Mouse (Mus musculus) hindbrain, embryonic 12.5 days (tissue): ENCODE data around the gene Fam186a. TPM values are rescaled to one million over a fixed set of nuclear protein-coding genes. Genes with fewer than 3 reads are reported as not detected.
A peak's percentile ranks its signal among the peaks of the same experiment; 100 is the strongest.
"Not testable (repeated sequence)": the region's sequence is repeated elsewhere in the genome, so short reads cannot be mapped to it uniquely, and the experiment has no call there.

Experiments
- ATAC-seq: fragments of 200-750 bp; cut with Nextera tagmentation; 2 replicates; pipeline ENCODE4 v1.8.0; 2017; ENCODE audit warnings: moderate TSS enrichment; ENCODE audit not compliant: low FRiP score
- H3K27ac ChIP-seq: fragments of 300-500 bp; sonication (generic); 2 replicates; pipeline ENCODE4 v1.5.1; 2016; ENCODE audit warnings: mild to moderate bottlenecking
- H3K27me3 ChIP-seq: fragments of 300-500 bp; sonication (generic); 2 replicates; pipeline ENCODE4 v1.6.1; 2016; ENCODE audit warnings: mild to moderate bottlenecking
- H3K36me3 ChIP-seq: fragments of 300-500 bp; sonication (generic); 2 replicates; pipeline ENCODE4 v1.6.1; 2016; ENCODE audit warnings: mild to moderate bottlenecking
- H3K4me1 ChIP-seq: fragments of 300-500 bp; sonication (generic); 2 replicates; pipeline ENCODE4 v1.6.1; 2016
- H3K4me2 ChIP-seq: fragments of 300-500 bp; sonication (generic); replicated peaks from 2 replicates; pipeline ENCODE4 v1.6.1; 2016; ENCODE audit warnings: mild to moderate bottlenecking
- H3K4me3 ChIP-seq: fragments of 300-500 bp; sonication (generic); 2 replicates; pipeline ENCODE4 v1.5.1; 2016; ENCODE audit warnings: mild to moderate bottlenecking
- H3K9ac ChIP-seq: fragments of 300-500 bp; sonication (generic); 2 replicates; pipeline ENCODE4 v1.6.1; 2016; ENCODE audit warnings: mild to moderate bottlenecking, moderate library complexity
- H3K9me3 ChIP-seq: fragments of 300-500 bp; sonication (generic); replicated peaks from 2 replicates; pipeline ENCODE4 v1.6.1; 2016; ENCODE audit warnings: mild to moderate bottlenecking
- whole genome bisulfite sequencing: fragments of 180-500 bp; shearing (Covaris S2); methylation state at CpG from one replicate; pipeline ENCODE4 v1.1.7; 2016; 5-methylcytosine and 5-hydroxymethylcytosine counted together
- polyA plus RNA-seq: library from polyadenylated mRNA; unstranded; fragments of >200 nt; fragmentation: Nextera tagmentation; extraction: Ambion mirVana; gene quantifications from 2 replicates; pipeline ENCODE4 v1.2.1, GENCODE M21; 2016

The Fam186a gene
- polyA plus RNA-seq, 1 experiment from 2014 or later: not detected

GRCm38 (mm10) chr15:99972361-99972988 lies 5.6 kb upstream of the Fam186a start:
- no peaks in the 10 kb centered on the region for H3K9me3 ChIP-seq

GRCm38 (mm10) chr15:99970606-99971005 lies 3.7 kb upstream of the Fam186a start:
- Histone ChIP-seq H3K27ac (no peak overlapping the region), H3K4me3 (no peak overlapping the region), H3K9me3 (no peaks in the 10 kb centered on the region), H3K27me3 (no peaks in the 10 kb centered on the region), H3K4me2 (no peak overlapping the region), H3K9ac (no peak overlapping the region), H3K36me3 (no peaks in the 10 kb centered on the region), H3K4me1 (0 out of 2 replicates have a peak, but pooled peaks cover 3% of the 10 kb centered on the region)
- 94% methylated on average over 1 of the region's 1 CpGs for WGBS
- ATAC-seq: no peak

More at GRCm38 (mm10) chr15:99972361-99972988, 5.6 kb upstream of the Fam186a start:
- Histone ChIP-seq H3K4me3 (peak overlapping the region; percentile 97), H3K36me3 (no peaks in the 10 kb centered on the region), H3K4me1 (0 out of 2 replicates have a peak, but pooled peaks cover 3% of the 10 kb centered on the region), H3K27ac (peak overlapping the region; percentile 95), H3K27me3 (no peaks in the 10 kb centered on the region), H3K4me2 (peak overlapping the region; percentile 88), H3K9ac (peak overlapping the region; percentile 87)
- ATAC-seq: peak; percentile 94
- WGBS: under 1% methylated on average over 50 of the region's 50 CpGs

- not testable (repeated sequence) for H3K27ac ChIP-seq, H3K9me3 ChIP-seq, H3K36me3 ChIP-seq, H3K4me3 ChIP-seq, ATAC-seq, H3K9ac ChIP-seq, H3K4me1 ChIP-seq, H3K4me2 ChIP-seq, H3K27me3 ChIP-seq
- 91% methylated on average over 6 of the region's 6 CpGs for WGBS
Observed at GRCm38 (mm10) chr15:99969765-99970164, 2.9 kb upstream of the Fam186a start, which contains the start of gene Larp4. TSS of gene Larp4 (plus strand) at chr15:99970065.

GRCm38 (mm10) chr15:99965103-99965775 lies 1.6 kb downstream of the Fam186a start:
- no peaks in the 10 kb centered on the region for H3K4me1 ChIP-seq
- H3K27me3 ChIP-seq: no peaks in the 10 kb centered on the region
- no peak overlapping the region for H3K4me2 ChIP-seq
- no peak overlapping the region for H3K4me3 ChIP-seq
- no peaks in the 10 kb centered on the region for H3K9me3 ChIP-seq
- no peak overlapping the region for H3K9ac ChIP-seq
- 90% methylated on average over 8 of the region's 8 CpGs for WGBS
- no peak overlapping the region for H3K27ac ChIP-seq
- H3K36me3 ChIP-seq: no peaks in the 10 kb centered on the region
- no peak for ATAC-seq

GRCm38 (mm10) chr15:99955324-99955723 lies 11.5 kb downstream of the Fam186a start:
- ATAC-seq: no peak
- H3K9me3 ChIP-seq: no peaks in the 10 kb centered on the region
- no peaks in the 10 kb centered on the region for H3K36me3 ChIP-seq
- no peak overlapping the region for H3K4me2 ChIP-seq
- H3K4me3 ChIP-seq: no peak overlapping the region
- H3K9ac ChIP-seq: no peak overlapping the region
- H3K27ac ChIP-seq: no peak overlapping the region
- no peaks in the 10 kb centered on the region for H3K4me1 ChIP-seq
- no peaks in the 10 kb centered on the region for H3K27me3 ChIP-seq
- WGBS: 80% methylated on average over 4 of the region's 4 CpGs

GRCm38 (mm10) chr15:99940970-99941630 lies 25.8 kb downstream of the Fam186a start:
- no peaks in the 10 kb centered on the region for H3K36me3 ChIP-seq
- WGBS: 78% methylated on average over 4 of the region's 4 CpGs
- no peak overlapping the region for H3K27ac ChIP-seq
- H3K9ac ChIP-seq: no peak overlapping the region
- H3K4me1 ChIP-seq: no peaks in the 10 kb centered on the region
- peaks cover 9% of the 10 kb centered on the region; the same call in 1 of the 2 replicates for H3K9me3 ChIP-seq
- no peak overlapping the region for H3K4me3 ChIP-seq
- no peak for ATAC-seq
- no peak overlapping the region for H3K4me2 ChIP-seq
- no peaks in the 10 kb centered on the region for H3K27me3 ChIP-seq

GRCm38 (mm10) chr15:99940426-99940825 lies 26.4 kb downstream of the Fam186a start:
- Histone ChIP-seq H3K36me3 (no peaks in the 10 kb centered on the region), H3K27ac (no peak overlapping the region), H3K4me3 (no peak overlapping the region), H3K4me2 (no peak overlapping the region), H3K4me1 (no peaks in the 10 kb centered on the region), H3K9ac (no peak overlapping the region), H3K9me3 (peaks cover 9% of the 10 kb centered on the region; the same call in 1 of the 2 replicates), H3K27me3 (no peaks in the 10 kb centered on the region)
- ATAC-seq: no peak
- 33% methylated on average over 2 of the region's 2 CpGs for WGBS

GRCm38 (mm10) chr15:99937841-99938240 lies 29.0 kb downstream of the Fam186a start:
- WGBS: 89% methylated on average over 8 of the region's 8 CpGs
- ATAC-seq: no peak

GRCm38 (mm10) chr15:99936659-99937058 lies 30.2 kb downstream of the Fam186a start:
- H3K36me3 ChIP-seq: no peaks in the 10 kb centered on the region
- H3K4me2 ChIP-seq: no peak overlapping the region
- 95% methylated on average over 3 of the region's 3 CpGs for WGBS
- no peaks in the 10 kb centered on the region for H3K4me1 ChIP-seq
- no peaks in the 10 kb centered on the region for H3K27me3 ChIP-seq
- ATAC-seq: no peak
- no peak overlapping the region for H3K4me3 ChIP-seq
- H3K27ac ChIP-seq: no peak overlapping the region
- no peaks in the 10 kb centered on the region for H3K9me3 ChIP-seq
- no peak overlapping the region for H3K9ac ChIP-seq

More at GRCm38 (mm10) chr15:99937841-99938240, 29.0 kb downstream of the Fam186a start:
- Histone ChIP-seq H3K9ac (no peak overlapping the region), H3K36me3 (no peaks in the 10 kb centered on the region), H3K4me3 (no peak overlapping the region), H3K9me3 (no peaks in the 10 kb centered on the region), H3K27me3 (no peaks in the 10 kb centered on the region), H3K4me2 (no peak overlapping the region), H3K27ac (no peak overlapping the region), H3K4me1 (no peaks in the 10 kb centered on the region)

- no peak for ATAC-seq
- no peak overlapping the region for H3K4me2 ChIP-seq
- H3K27ac ChIP-seq: no peak overlapping the region
- H3K4me1 ChIP-seq: no peaks in the 10 kb centered on the region
- no peaks in the 10 kb centered on the region for H3K27me3 ChIP-seq
- H3K4me3 ChIP-seq: no peak overlapping the region
- H3K9me3 ChIP-seq: no peaks in the 10 kb centered on the region
- no peak overlapping the region for H3K9ac ChIP-seq
- no peaks in the 10 kb centered on the region for H3K36me3 ChIP-seq
- 46% methylated on average over 1 of the region's 1 CpGs for WGBS
Observed at GRCm38 (mm10) chr15:99934501-99934900, 32.4 kb downstream of the Fam186a start.

- 88% methylated on average over 8 of the region's 8 CpGs for WGBS
- no peaks in the 10 kb centered on the region for H3K36me3 ChIP-seq
Observed at GRCm38 (mm10) chr15:99931231-99931630, 35.6 kb downstream of the Fam186a start.

GRCm38 (mm10) chr15:99919601-99920158 lies 47.2 kb downstream of the Fam186a start:
- ATAC-seq: no peak
- WGBS: 81% methylated on average over 15 of the region's 15 CpGs
- Histone ChIP-seq H3K4me1 (no peaks in the 10 kb centered on the region), H3K4me3 (no peak overlapping the region), H3K9ac (no peak overlapping the region), H3K36me3 (no peaks in the 10 kb centered on the region), H3K9me3 (no peaks in the 10 kb centered on the region), H3K4me2 (0 out of 2 replicates have a peak overlapping the region, but pooled peaks have one; percentile 6), H3K27me3 (no peaks in the 10 kb centered on the region), H3K27ac (peak overlapping the region; percentile 44; the same call in 1 of the 2 replicates)

More at GRCm38 (mm10) chr15:99931231-99931630, 35.6 kb downstream of the Fam186a start:
- Histone ChIP-seq H3K4me1 (no peaks in the 10 kb centered on the region), H3K9ac (no peak overlapping the region), H3K4me2 (no peak overlapping the region), H3K9me3 (no peaks in the 10 kb centered on the region), H3K27ac (no peak overlapping the region), H3K27me3 (no peaks in the 10 kb centered on the region), H3K4me3 (no peak overlapping the region)
- no peak for ATAC-seq
